Comparison of ENCODE assay signal across 27 mouse cellular contexts in the genomic region with DNA sequence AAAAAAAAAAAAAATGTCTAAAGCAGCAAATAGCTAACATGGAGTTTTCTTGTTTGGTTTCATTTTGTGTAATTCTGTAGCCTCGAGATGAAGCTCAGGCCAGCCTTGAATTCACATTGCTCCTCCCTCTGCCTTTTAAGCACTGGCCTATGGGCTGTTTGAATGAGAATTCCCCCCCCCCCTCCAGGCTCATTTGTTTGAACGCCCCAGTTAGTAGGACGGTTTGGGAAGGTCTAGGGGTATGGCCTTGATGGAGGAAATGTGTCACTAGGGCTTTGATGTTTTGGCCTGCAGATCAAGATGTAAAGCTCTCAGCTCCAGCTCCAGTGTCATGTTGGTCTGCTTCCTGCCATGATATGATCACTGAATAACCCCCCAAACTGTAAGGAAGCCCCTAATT. TPM values are rescaled to one million over a fixed set of nuclear protein-coding genes. Genes with fewer than 3 reads are reported as not detected.
A peak's percentile ranks its signal among the peaks of the same experiment; 100 is the strongest.
DNase-seq lines count a peak whose midpoint lies in the region; ATAC-seq and TF ChIP-seq lines count a peak whose summit lies in the region.
"Had no signal": no experiment of that assay in that cellular context is flagged by ENCODE, and none has a peak within 500 bp of the region (broad histone marks: within the 10 kb centered on the region; RNA-seq: fewer than 3 reads in every experiment).

No protein-coding gene starts in this region.

- H3K4me3 ChIP-seq in CH12.LX (replicated peaks in 1 of 3; ENCODE audit: low read depth in 2 of 3, low read length in 2 of 3, poor library complexity in 1 of 3) = no peak overlapping the region
- H3K4me3 ChIP-seq: embryonic facial prominence, embryonic 13.5 days; gastrocnemius, adult 2 months; hindbrain, embryonic 12.5 days; limb, embryonic 13.5 days; lung, embryonic 15.5 days; myocyte; neural tube, embryonic 12.5 days had no signal

- H3K4me1 ChIP-seq in CH12.LX (ENCODE audit: control insufficient read depth in 1 of 2, insufficient read depth in 2 of 2) = peaks cover 2 to 15% of the 10 kb centered on the region in 2 experiments; a peak in 2 of 4 replicates
- H3K4me1 ChIP-seq: embryonic facial prominence, embryonic 13.5 days; hindbrain, embryonic 12.5 days; limb, embryonic 13.5 days; lung, embryonic 15.5 days; neural tube, embryonic 12.5 days had no signal

- no peaks in the 10 kb centered on the region for H3K9me3 ChIP-seq in CH12.LX (replicated peaks; ENCODE audit: low read length)
- H3K9me3 ChIP-seq: embryonic facial prominence, embryonic 13.5 days; G1E; hindbrain, embryonic 12.5 days; limb, embryonic 13.5 days; lung, embryonic 15.5 days; neural tube, embryonic 12.5 days had no signal

- TF ChIP-seq POLR2A in CH12.LX (IDR thresholded peaks at IDR 0.05; ENCODE audit: low read depth, low read length) = no peak; the same call in none of the 2 replicates

- peak; percentile 71 to 90 for DNase-seq in adrenal gland, adult (ENCODE audit: inconsistent age in 2 of 2, low spot score in 1 of 2)
- no peak for DNase-seq in adrenal gland, adult 18-20 months (ENCODE audit: low spot score in 2 of 2)
- peak; percentile 68 for DNase-seq in CH12.LX (ENCODE audit: extremely low read depth)
- peak; percentile 73 for DNase-seq in adrenal gland, adult 8-10 months
- DNase-seq in induced T-regulatory cell, adult 2 months (ENCODE audit: low read depth) = peak; percentile 39
- no peak for DNase-seq in heart, postnatal 36 days
- no peak for DNase-seq in lung, postnatal 36 days
- DNase-seq: cerebellum, adult 11 months; cerebellum, adult 9-11 months; embryo, embryonic 11 days; gastrocnemius, adult 2 months; heart, postnatal 14 days; kidney, adult 18-20 months; kidney, postnatal 36 days; right cerebral cortex, postnatal 14 days had no signal

- peak overlapping the region; percentile 66 for H3K4me2 ChIP-seq in CH12.LX (ENCODE audit: insufficient read depth, low read depth, poor library complexity, severe bottlenecking)
- H3K4me2 ChIP-seq: embryonic facial prominence, embryonic 13.5 days; hindbrain, embryonic 12.5 days; limb, embryonic 13.5 days; liver, embryonic 11.5 days; lung, embryonic 15.5 days; midbrain, embryonic 11.5 days; neural tube, embryonic 12.5 days had no signal

- in situ Hi-C loops in CH12.LX (cut with MboI; ENCODE audit: low pct_ligation_motif_present, low pct_unique_long_range_greater_than_20kb, low sequenced_read_pairs) = no loop called here

- dilution Hi-C loops in CH12.LX (cut with MboI; ENCODE audit: extremely low pct_ligation_motif_present, extremely low pct_unique_long_range_greater_than_20kb, low sequenced_read_pairs) = no loop called here

- no peak for TF ChIP-seq CTCF in CH12.LX (conservative IDR thresholded peaks at IDR 0.05 in 1 of 2, IDR thresholded peaks at IDR 0.05 in 1 of 2; ENCODE audit: low read depth in 2 of 2, low read length in 2 of 2)

- peak overlapping the region; percentile 55 for H3K9ac ChIP-seq in CH12.LX (ENCODE audit: insufficient read depth, low read depth)
- H3K9ac ChIP-seq: embryonic facial prominence, embryonic 13.5 days; hindbrain, embryonic 12.5 days; limb, embryonic 13.5 days; lung, embryonic 15.5 days; neural tube, embryonic 12.5 days had no signal

- no peak for ATAC-seq in erythroid progenitor cell, adult 5-6 weeks (replicated peaks; ENCODE audit: low FRiP score, poor library complexity, severe bottlenecking)
- ATAC-seq: forebrain, embryonic 16.5 days; midbrain, embryonic 16.5 days had no signal

- TF ChIP-seq RAD21 in CH12.LX (IDR thresholded peaks at IDR 0.05; ENCODE audit: low read depth, low read length) = no peak

- no peaks in the 10 kb centered on the region for H3K27me3 ChIP-seq in CH12.LX (replicated peaks)
- H3K27me3 ChIP-seq: embryonic facial prominence, embryonic 13.5 days; hindbrain, embryonic 12.5 days; limb, embryonic 13.5 days; lung, embryonic 15.5 days; neural tube, embryonic 12.5 days had no signal

- no peak overlapping the region for H3K27ac ChIP-seq in CH12.LX (ENCODE audit: insufficient read depth, low read depth)
- H3K27ac ChIP-seq: embryonic facial prominence, embryonic 13.5 days; gastrocnemius, adult 2 months; hindbrain, embryonic 12.5 days; limb, embryonic 13.5 days; lung, embryonic 15.5 days; neural tube, embryonic 12.5 days had no signal

- H3K79me2 ChIP-seq in CH12.LX (replicated peaks; ENCODE audit: control insufficient read depth, extremely low read depth, insufficient read depth, poor library complexity, severe bottlenecking) = no peaks in the 10 kb centered on the region; the same call in 1 of the 2 replicates

- TF ChIP-seq EP300 in CH12.LX (IDR thresholded peaks at IDR 0.05; ENCODE audit: low read length) = no peak

- intact Hi-C loops in heart, postnatal 36 days (cut with DNase I) = no loop called here

- peaks cover 16 to 46% of the 10 kb centered on the region in 2 experiments for H3K36me3 ChIP-seq in CH12.LX (replicated peaks in 1 of 2; ENCODE audit: control insufficient read depth in 1 of 2, insufficient read depth in 1 of 2, low read length in 1 of 2)

TF ChIP-seq in CH12.LX, 34 proteins besides CTCF, POLR2A, EP300 and RAD21:
- TF ChIP-seq ETS1 (conservative IDR thresholded peaks at IDR 0.05; ENCODE audit: low read depth, low read length) (no peak), ZNF384 (IDR thresholded peaks at IDR 0.05; ENCODE audit: low read depth, low read length) (peak; percentile 79), MXI1 (IDR thresholded peaks at IDR 0.05; ENCODE audit: low read depth, low read length) (no peak), GABPA (IDR thresholded peaks at IDR 0.05; ENCODE audit: insufficient replicate concordance, low read depth, low read length) (no peak), MYC (IDR thresholded peaks at IDR 0.05; ENCODE audit: low read depth, low read length) (0 out of 2 replicates have a peak, but pooled peaks have one; percentile 22), TBP (conservative IDR thresholded peaks at IDR 0.05; ENCODE audit: low read depth, low read length) (0 out of 2 replicates have a peak, but pooled peaks have one; percentile 27)

RNA-seq across cellular contexts. Expression of a gene that starts 6.2 kb away (rescaled TPM):
- total RNA-seq in adrenal gland, adult 18-20 months (2021) = 10 to 100 TPM; 64.5 to 66.0 TPM
- 41.6 and 45.7 TPM in 2 replicates for total RNA-seq in CH12.LX (2012; rRNA removed)
- total RNA-seq in CH12.LX (2014; rRNA removed) = 56.3 and 58.9 TPM in 2 replicates
- 43.5 and 49.1 TPM in 2 replicates for polyA plus RNA-seq in CH12.LX (2012; ENCODE audit: insufficient read length, low read depth)
- 10 to 100 TPM; 54.4 to 80.8 (median 70.4) TPM for total RNA-seq in adrenal gland, adult 8-10 months (2022)
- total RNA-seq in erythroid progenitor cell, adult 5-6 weeks (2015; ENCODE audit: low replicate concordance) = 14.7 and 27.0 TPM in 2 replicates
- total RNA-seq in erythroid progenitor cell, adult 5-6 weeks (2017; ENCODE audit: low replicate concordance) = 20.1 and 20.3 TPM in 2 replicates
- total RNA-seq in heart, postnatal 36 days (2021) = 10 to 100 TPM; 35.7 to 38.8 TPM

RNA-seq across cellular contexts. Expression of a gene that starts 6.6 kb away (rescaled TPM):
- 10 to 100 TPM; 31.4 to 37.6 TPM for total RNA-seq in adrenal gland, adult 18-20 months (2021)
- 3.8 and 4.6 TPM in 2 replicates for total RNA-seq in CH12.LX (2012; rRNA removed)
- 7.8 and 10.2 TPM in 2 replicates for total RNA-seq in CH12.LX (2014; rRNA removed)
- 5.7 and 6.9 TPM in 2 replicates for polyA plus RNA-seq in CH12.LX (2012; ENCODE audit: insufficient read length, low read depth)
- 10 to 100 TPM; 43.1 to 54.0 (median 48.4) TPM for total RNA-seq in adrenal gland, adult 8-10 months (2022)
- total RNA-seq in erythroid progenitor cell, adult 5-6 weeks (2015; ENCODE audit: low replicate concordance) = 5.4 and 6.3 TPM in 2 replicates
- total RNA-seq in erythroid progenitor cell, adult 5-6 weeks (2017; ENCODE audit: low replicate concordance) = 2.7 and 9.2 TPM in 2 replicates
- total RNA-seq in heart, postnatal 36 days (2021) = 1 to 10 TPM; 4.1 to 7.2 TPM

RNA-seq across cellular contexts. Expression of a gene that starts 15.2 kb away (rescaled TPM):
- 10 to 100 TPM; 69.1 to 80.0 TPM for total RNA-seq in adrenal gland, adult 18-20 months (2021)
- total RNA-seq in CH12.LX (2012; rRNA removed) = 49.2 and 51.9 TPM in 2 replicates
- 16.8 and 17.3 TPM in 2 replicates for total RNA-seq in CH12.LX (2014; rRNA removed)
- 89.2 and 96.8 TPM in 2 replicates for polyA plus RNA-seq in CH12.LX (2012; ENCODE audit: insufficient read length, low read depth)
- total RNA-seq in adrenal gland, adult 8-10 months (2022) = 100 to 1,000 TPM in 2 of 4 experiments, 10 to 100 TPM in 2; 82.2 to 142 (median 108) TPM
- 53.0 and 95.2 TPM in 2 replicates for total RNA-seq in erythroid progenitor cell, adult 5-6 weeks (2015; ENCODE audit: low replicate concordance)
- 69.4 and 84.6 TPM in 2 replicates for total RNA-seq in erythroid progenitor cell, adult 5-6 weeks (2017; ENCODE audit: low replicate concordance)
- 10 to 100 TPM; 38.6 to 43.2 TPM for total RNA-seq in heart, postnatal 36 days (2021)

RNA-seq across cellular contexts. Expression of a gene that starts 32.1 kb away (rescaled TPM):
- 10 to 100 TPM; 36.6 to 46.3 TPM for total RNA-seq in adrenal gland, adult 18-20 months (2021)
- total RNA-seq in CH12.LX (2012; rRNA removed) = 41.6 and 51.5 TPM in 2 replicates
- 42.7 and 47.0 TPM in 2 replicates for total RNA-seq in CH12.LX (2014; rRNA removed)
- 47.4 and 49.5 TPM in 2 replicates for polyA plus RNA-seq in CH12.LX (2012; ENCODE audit: insufficient read length, low read depth)
- 10 to 100 TPM; 39.3 to 66.6 (median 55.2) TPM for total RNA-seq in adrenal gland, adult 8-10 months (2022)
- total RNA-seq in erythroid progenitor cell, adult 5-6 weeks (2015; ENCODE audit: low replicate concordance) = 12.2 and 24.9 TPM in 2 replicates
- total RNA-seq in erythroid progenitor cell, adult 5-6 weeks (2017; ENCODE audit: low replicate concordance) = 22.7 and 38.7 TPM in 2 replicates
- 10 to 100 TPM; 16.5 to 18.1 TPM for total RNA-seq in heart, postnatal 36 days (2021)

RNA-seq across cellular contexts. Expression of a gene that starts 55.8 kb away (rescaled TPM):
- total RNA-seq in adrenal gland, adult 18-20 months (2021) = 1 to 10 TPM; 4.6 to 5.2 TPM
- total RNA-seq in CH12.LX (2012; rRNA removed) (1.3 and 1.5 TPM in 2 replicates), CH12.LX (2014; rRNA removed) (0.16 and 0.19 TPM in 2 replicates)
- polyA plus RNA-seq in CH12.LX (2012; ENCODE audit: insufficient read length, low read depth) = 0.40 and 0.60 TPM in 2 replicates
- total RNA-seq in adrenal gland, adult 8-10 months (2022) = 10 to 100 TPM in 2 of 4 experiments, 1 to 10 TPM in 2; 7.3 to 15.2 (median 12.0) TPM
- 1.1 TPM in 1 of 2 replicates, not detected in the other for total RNA-seq in erythroid progenitor cell, adult 5-6 weeks (2015; ENCODE audit: low replicate concordance)
- 0.13 and 0.30 TPM in 2 replicates for total RNA-seq in erythroid progenitor cell, adult 5-6 weeks (2017; ENCODE audit: low replicate concordance)
- total RNA-seq in heart, postnatal 36 days (2021) = 1 to 10 TPM; 2.0 to 2.4 TPM

Comparison
In these comparisons a context has a peak if more than half of its experiments do, and no peak if none do; other contexts are left out.
1. DNase-seq: peak in adrenal gland, adult (2 of 2), CH12.LX (single experiment), adrenal gland, adult 8-10 months (single experiment) and induced T-regulatory cell, adult 2 months (single experiment); none in adrenal gland, adult 18-20 months (0 of 2), heart, postnatal 36 days (0 of 2) and lung, postnatal 36 days (single experiment).